Mouse (Mus musculus): Measurements from ENCODE around the gene Ankzf1. TPM values are rescaled to one million over a fixed set of nuclear protein-coding genes. Genes with fewer than 3 reads are reported as not detected.

Ankzf1 gene
- total and polyA plus RNA-seq, 3 experiments, result 5.5 to 16.7 TPM; not detected in 1

GRCm38 (mm10) chr1:75147411-75148135 lies 44.4 kb upstream of the Ankzf1 start (continued):
- TF ChIP-seq MAX (IDR thresholded peaks at IDR 0.05; ENCODE audit: low read length), result no peak
- no peak for TF ChIP-seq POLR2AphosphoS2 (IDR thresholded peaks at IDR 0.05; ENCODE audit: low read length)
- TF ChIP-seq MYC (IDR thresholded peaks at IDR 0.05; ENCODE audit: low read depth, low read length), result no peak
- TF ChIP-seq MXI1 (IDR thresholded peaks at IDR 0.05; ENCODE audit: low read depth, low read length), result no peak

- H3K36me3 ChIP-seq (ENCODE audit: control insufficient read depth in 1 of 2, insufficient read depth in 2 of 2, low read length in 2 of 2), result no peaks in the 10 kb centered on the region; a peak in 1 of 4 replicates
- no peak overlapping the region for H3K27ac ChIP-seq (ENCODE audit: control insufficient read depth, low read depth, low read length)
- DNase-seq (ENCODE audit: low read depth, low spot score), result no peak
- H3K4me3 ChIP-seq (ENCODE audit: control insufficient read depth in 1 of 2, insufficient read depth in 1 of 2, low read depth in 2 of 2, low read length in 2 of 2), result no peak overlapping the region
- H3K4me1 ChIP-seq (ENCODE audit: control insufficient read depth in 1 of 2, insufficient read depth in 2 of 2, low read length in 2 of 2), result no peaks in the 10 kb centered on the region; a peak in 1 of 4 replicates
- H3K79me2 ChIP-seq (ENCODE audit: control insufficient read depth, insufficient read depth, low read length, poor library complexity), result peaks cover 7% of the 10 kb centered on the region
- no peaks in the 10 kb centered on the region for H3K9me3 ChIP-seq (replicated peaks; ENCODE audit: insufficient read depth, low read length)
- TF ChIP-seq KAT2A (conservative IDR thresholded peaks at IDR 0.05; ENCODE audit: low read depth, low read length) (no peak), TCF12 (IDR thresholded peaks at IDR 0.05; ENCODE audit: low read depth, low read length) (no peak), POLR2AphosphoS5 (IDR thresholded peaks at IDR 0.05; ENCODE audit: borderline replicate concordance, low read depth, low read length) (no peak), HCFC1 (IDR thresholded peaks at IDR 0.05; ENCODE audit: low read depth, low read length) (no peak), USF1 (IDR thresholded peaks at IDR 0.05; ENCODE audit: low read depth, low read length) (no peak)
- H3K27me3 ChIP-seq (ENCODE audit: control insufficient read depth in 1 of 2, insufficient read depth in 2 of 2, low read length in 2 of 2), result no peaks in the 10 kb centered on the region
- no peak overlapping the region for H3K9ac ChIP-seq (ENCODE audit: control insufficient read depth, low read depth, low read length, poor library complexity, severe bottlenecking)
Measured at GRCm38 (mm10) chr1:75148727-75149126, 43.2 kb upstream of the Ankzf1 start.

GRCm38 (mm10) chr1:75155837-75156236 lies 36.1 kb upstream of the Ankzf1 start:
- peaks cover 15 to 21% of the 10 kb centered on the region in 2 experiments for H3K4me1 ChIP-seq (ENCODE audit: control insufficient read depth in 1 of 2, insufficient read depth in 2 of 2, low read length in 2 of 2)
- no peaks in the 10 kb centered on the region for H3K27me3 ChIP-seq (ENCODE audit: control insufficient read depth in 1 of 2, insufficient read depth in 2 of 2, low read length in 2 of 2)
- H3K36me3 ChIP-seq (ENCODE audit: control insufficient read depth in 1 of 2, insufficient read depth in 2 of 2, low read length in 2 of 2), result peaks cover 0 to 22% of the 10 kb centered on the region in 2 experiments; a peak in 2 of 4 replicates
- H3K79me2 ChIP-seq (ENCODE audit: control insufficient read depth, insufficient read depth, low read length, poor library complexity), result no peaks in the 10 kb centered on the region
- H3K9ac ChIP-seq (ENCODE audit: control insufficient read depth, low read depth, low read length, poor library complexity, severe bottlenecking), result no peak overlapping the region
- H3K4me3 ChIP-seq (ENCODE audit: control insufficient read depth in 1 of 2, insufficient read depth in 1 of 2, low read depth in 2 of 2, low read length in 2 of 2), result no peak overlapping the region
- no peak overlapping the region for H3K27ac ChIP-seq (ENCODE audit: control insufficient read depth, low read depth, low read length)
- no peaks in the 10 kb centered on the region for H3K9me3 ChIP-seq (replicated peaks; ENCODE audit: insufficient read depth, low read length)
- peak; percentile 59 for DNase-seq (ENCODE audit: low read depth, low spot score)
- no peak for TF ChIP-seq POLR2AphosphoS2 (IDR thresholded peaks at IDR 0.05; ENCODE audit: low read length)
- TF ChIP-seq POLR2AphosphoS5 (IDR thresholded peaks at IDR 0.05; ENCODE audit: borderline replicate concordance, low read depth, low read length), result no peak
- TF ChIP-seq ZC3H11A (IDR thresholded peaks at IDR 0.05; ENCODE audit: low read depth, low read length), result no peak
- no peak for TF ChIP-seq MXI1 (IDR thresholded peaks at IDR 0.05; ENCODE audit: low read depth, low read length)
- no peak for TF ChIP-seq CHD2 (IDR thresholded peaks at IDR 0.05; ENCODE audit: low read length)
- no peak for TF ChIP-seq POLR2A (IDR thresholded peaks at IDR 0.05; ENCODE audit: control insufficient read depth in 1 of 2, insufficient read depth in 1 of 2, low read depth in 1 of 2, low read length in 2 of 2, poor library complexity in 1 of 2)
- TF ChIP-seq RAD21 (IDR thresholded peaks at IDR 0.05; ENCODE audit: low read depth, low read length), result no peak
- TF ChIP-seq EP300 (IDR thresholded peaks at IDR 0.05; ENCODE audit: low read depth in 1 of 2, low read length in 2 of 2), result no peak
- TF ChIP-seq JUND (IDR thresholded peaks at IDR 0.05; ENCODE audit: low read depth, low read length), result no peak
- TF ChIP-seq CTCF (IDR thresholded peaks at IDR 0.05 in 2 of 3, conservative IDR thresholded peaks at IDR 0.05 in 1 of 3; ENCODE audit: control insufficient read depth in 1 of 3, insufficient read depth in 1 of 3, low read depth in 2 of 3, low read length in 3 of 3, poor library complexity in 1 of 3, severe bottlenecking in 1 of 3), result no peak
- TF ChIP-seq SIN3A (IDR thresholded peaks at IDR 0.05; ENCODE audit: low read length), result no peak
- peak; percentile 34; the same call in 1 of the 2 replicates for TF ChIP-seq TAL1 (IDR thresholded peaks at IDR 0.05; ENCODE audit: low read length)
- TF ChIP-seq USF1 (IDR thresholded peaks at IDR 0.05; ENCODE audit: low read depth, low read length), result peak; percentile 73
- no peak for TF ChIP-seq TBP (IDR thresholded peaks at IDR 0.05; ENCODE audit: low read depth, low read length)
- no peak for TF ChIP-seq MAFK (IDR thresholded peaks at IDR 0.05; ENCODE audit: borderline replicate concordance, low read depth, low read length)
- no peak for TF ChIP-seq BHLHE40 (IDR thresholded peaks at IDR 0.05; ENCODE audit: borderline replicate concordance, low read depth, low read length)
- no peak for TF ChIP-seq MEF2A (IDR thresholded peaks at IDR 0.05; ENCODE audit: extremely low read depth, insufficient replicate concordance, low read depth, low read length, poor library complexity, severe bottlenecking)
- TF ChIP-seq ZKSCAN1 (IDR thresholded peaks at IDR 0.05; ENCODE audit: low read depth, low read length), result no peak
- TF ChIP-seq ELF1 (IDR thresholded peaks at IDR 0.05; ENCODE audit: low read depth, low read length), result no peak
- TF ChIP-seq GATA1 (IDR thresholded peaks at IDR 0.05; ENCODE audit: low read depth, low read length), result peak; percentile 58
- no peak for TF ChIP-seq SMC3 (IDR thresholded peaks at IDR 0.05; ENCODE audit: low read depth, low read length)
- TF ChIP-seq UBTF (IDR thresholded peaks at IDR 0.05; ENCODE audit: borderline replicate concordance, insufficient read depth, low read depth, low read length), result no peak
- TF ChIP-seq MAZ (IDR thresholded peaks at IDR 0.05; ENCODE audit: low read depth, low read length), result no peak
- TF ChIP-seq E2F4 (IDR thresholded peaks at IDR 0.05; ENCODE audit: borderline replicate concordance, low read depth, low read length), result no peak

Data from MEL (cell line).